Mouse (Mus musculus): Measurements from ENCODE around the gene Rbms3. TPM values are rescaled to one million over a fixed set of nuclear protein-coding genes. Genes with fewer than 3 reads are reported as not detected.

Gene Rbms3
- total and polyA plus RNA-seq, 2 experiments: 2.4 to 4.0 TPM

GRCm38 (mm10) chr9:117638623-117639185 is 9.0 kb upstream of the Rbms3 start:
- H3K79me2 ChIP-seq (ENCODE audit: control insufficient read depth, insufficient read depth, low read length): no peaks in the 10 kb centered on the region

GRCm38 (mm10) chr9:117636492-117636891 is 6.8 kb upstream of the Rbms3 start:
- Histone ChIP-seq H3K27ac (replicated peaks; ENCODE audit: insufficient read depth, low read depth, low read length) (no peak overlapping the region), H3K4me3 (ENCODE audit: insufficient read depth, low read depth, low read length) (no peak overlapping the region), H3K9ac (ENCODE audit: low read depth, low read length) (no peak overlapping the region), H3K27me3 (ENCODE audit: control insufficient read depth, insufficient read depth, low read length) (no peaks in the 10 kb centered on the region; the same call in 1 of the 2 replicates), H3K36me3 (ENCODE audit: control insufficient read depth, insufficient read depth, low read length) (no peaks in the 10 kb centered on the region), H3K79me2 (ENCODE audit: control insufficient read depth, insufficient read depth, low read length) (no peaks in the 10 kb centered on the region), H3K4me1 (ENCODE audit: control insufficient read depth, insufficient read depth, low read length) (no peaks in the 10 kb centered on the region)
- WGBS: 76% methylated on average over 8 of the region's 8 CpGs
- DNase-seq (ENCODE audit: extremely low read depth, low read depth, low spot score): no peak
- no peak for TF ChIP-seq CTCF (IDR thresholded peaks at IDR 0.05; ENCODE audit: low read depth, low read length)
- no peak for TF ChIP-seq POLR2A (IDR thresholded peaks at IDR 0.05; ENCODE audit: extremely low read depth, insufficient read depth, low read length)

More at GRCm38 (mm10) chr9:117638623-117639185, 9.0 kb upstream of the Rbms3 start:
- no peak for DNase-seq (ENCODE audit: extremely low read depth, low read depth, low spot score)
- Histone ChIP-seq H3K27me3 (ENCODE audit: control insufficient read depth, insufficient read depth, low read length) (no peaks in the 10 kb centered on the region; the same call in 1 of the 2 replicates), H3K36me3 (ENCODE audit: control insufficient read depth, insufficient read depth, low read length) (no peaks in the 10 kb centered on the region), H3K9ac (ENCODE audit: low read depth, low read length) (no peak overlapping the region), H3K4me1 (ENCODE audit: control insufficient read depth, insufficient read depth, low read length) (no peaks in the 10 kb centered on the region), H3K27ac (replicated peaks; ENCODE audit: insufficient read depth, low read depth, low read length) (no peak overlapping the region), H3K4me3 (ENCODE audit: insufficient read depth, low read depth, low read length) (no peak overlapping the region)
- WGBS: 82% methylated on average over 5 of the region's 5 CpGs
- no peak for TF ChIP-seq CTCF (IDR thresholded peaks at IDR 0.05; ENCODE audit: low read depth, low read length)
- no peak for TF ChIP-seq POLR2A (IDR thresholded peaks at IDR 0.05; ENCODE audit: extremely low read depth, insufficient read depth, low read length)

- no peak overlapping the region for H3K9ac ChIP-seq (ENCODE audit: low read depth, low read length)
- DNase-seq (ENCODE audit: extremely low read depth, low read depth, low spot score): no peak
- H3K27me3 ChIP-seq (ENCODE audit: control insufficient read depth, insufficient read depth, low read length): no peaks in the 10 kb centered on the region
- no peak for TF ChIP-seq CTCF (IDR thresholded peaks at IDR 0.05; ENCODE audit: low read depth, low read length)
- no peak for TF ChIP-seq POLR2A (IDR thresholded peaks at IDR 0.05; ENCODE audit: extremely low read depth, insufficient read depth, low read length)
- H3K4me1 ChIP-seq (ENCODE audit: control insufficient read depth, insufficient read depth, low read length): no peaks in the 10 kb centered on the region
- H3K27ac ChIP-seq (replicated peaks; ENCODE audit: insufficient read depth, low read depth, low read length): no peak overlapping the region
- no peaks in the 10 kb centered on the region for H3K79me2 ChIP-seq (ENCODE audit: control insufficient read depth, insufficient read depth, low read length)
- H3K4me3 ChIP-seq (ENCODE audit: insufficient read depth, low read depth, low read length): no peak overlapping the region
- H3K36me3 ChIP-seq (ENCODE audit: control insufficient read depth, insufficient read depth, low read length): no peaks in the 10 kb centered on the region
Observed at GRCm38 (mm10) chr9:117627173-117627572, 2.5 kb downstream of the Rbms3 start.

- no peak overlapping the region for H3K9ac ChIP-seq (ENCODE audit: low read depth, low read length)
- H3K36me3 ChIP-seq (ENCODE audit: control insufficient read depth, insufficient read depth, low read length): no peaks in the 10 kb centered on the region
- no peaks in the 10 kb centered on the region for H3K27me3 ChIP-seq (ENCODE audit: control insufficient read depth, insufficient read depth, low read length)
- H3K79me2 ChIP-seq (ENCODE audit: control insufficient read depth, insufficient read depth, low read length): no peaks in the 10 kb centered on the region
- no peak overlapping the region for H3K4me3 ChIP-seq (ENCODE audit: insufficient read depth, low read depth, low read length)
- H3K27ac ChIP-seq (replicated peaks; ENCODE audit: insufficient read depth, low read depth, low read length): no peak overlapping the region
- H3K4me1 ChIP-seq (ENCODE audit: control insufficient read depth, insufficient read depth, low read length): no peaks in the 10 kb centered on the region
- TF ChIP-seq CTCF (IDR thresholded peaks at IDR 0.05; ENCODE audit: low read depth, low read length): no peak
- no peak for TF ChIP-seq POLR2A (IDR thresholded peaks at IDR 0.05; ENCODE audit: extremely low read depth, insufficient read depth, low read length)
- no peak for DNase-seq (ENCODE audit: extremely low read depth, low read depth, low spot score)
- 78% methylated on average over 5 of the region's 5 CpGs for WGBS
Observed at GRCm38 (mm10) chr9:117600781-117601180, 28.9 kb downstream of the Rbms3 start.

GRCm38 (mm10) chr9:117599341-117599740 is 30.4 kb downstream of the Rbms3 start:
- H3K27me3 ChIP-seq (ENCODE audit: control insufficient read depth, insufficient read depth, low read length): no peaks in the 10 kb centered on the region
- WGBS: 89% methylated on average over 9 of the region's 9 CpGs
- H3K4me3 ChIP-seq (ENCODE audit: insufficient read depth, low read depth, low read length): no peak overlapping the region
- no peaks in the 10 kb centered on the region for H3K36me3 ChIP-seq (ENCODE audit: control insufficient read depth, insufficient read depth, low read length)
- H3K79me2 ChIP-seq (ENCODE audit: control insufficient read depth, insufficient read depth, low read length): no peaks in the 10 kb centered on the region
- H3K27ac ChIP-seq (replicated peaks; ENCODE audit: insufficient read depth, low read depth, low read length): no peak overlapping the region
- H3K9ac ChIP-seq (ENCODE audit: low read depth, low read length): no peak overlapping the region
- TF ChIP-seq CTCF (IDR thresholded peaks at IDR 0.05; ENCODE audit: low read depth, low read length): no peak
- TF ChIP-seq POLR2A (IDR thresholded peaks at IDR 0.05; ENCODE audit: extremely low read depth, insufficient read depth, low read length): no peak
- H3K4me1 ChIP-seq (ENCODE audit: control insufficient read depth, insufficient read depth, low read length): no peaks in the 10 kb centered on the region
- no peak for DNase-seq (ENCODE audit: extremely low read depth, low read depth, low spot score)

- H3K4me3 ChIP-seq (ENCODE audit: insufficient read depth, low read depth, low read length): no peak overlapping the region
- H3K27me3 ChIP-seq (ENCODE audit: control insufficient read depth, insufficient read depth, low read length): no peaks in the 10 kb centered on the region
- H3K36me3 ChIP-seq (ENCODE audit: control insufficient read depth, insufficient read depth, low read length): no peaks in the 10 kb centered on the region
- DNase-seq (ENCODE audit: extremely low read depth, low read depth, low spot score): no peak
- no peaks in the 10 kb centered on the region for H3K79me2 ChIP-seq (ENCODE audit: control insufficient read depth, insufficient read depth, low read length)
- H3K9ac ChIP-seq (ENCODE audit: low read depth, low read length): no peak overlapping the region
- H3K4me1 ChIP-seq (ENCODE audit: control insufficient read depth, insufficient read depth, low read length): no peaks in the 10 kb centered on the region
- TF ChIP-seq CTCF (IDR thresholded peaks at IDR 0.05; ENCODE audit: low read depth, low read length): no peak
- no peak for TF ChIP-seq POLR2A (IDR thresholded peaks at IDR 0.05; ENCODE audit: extremely low read depth, insufficient read depth, low read length)
- no peak overlapping the region for H3K27ac ChIP-seq (replicated peaks; ENCODE audit: insufficient read depth, low read depth, low read length)
- 63% methylated on average over 5 of the region's 5 CpGs for WGBS
Observed at GRCm38 (mm10) chr9:117596162-117596561, 33.6 kb downstream of the Rbms3 start.

Data from liver, adult 2 months (tissue).